Mouse (Mus musculus): Measurements from ENCODE around the gene Rabgap1l. TPM values are rescaled to one million over a fixed set of nuclear protein-coding genes. Genes with fewer than 3 reads are reported as not detected.
A peak's percentile ranks its signal among the peaks of the same experiment; 100 is the strongest.

Rabgap1l gene
- polyA plus RNA-seq, 1 experiment: 13.8 TPM

DNA sequence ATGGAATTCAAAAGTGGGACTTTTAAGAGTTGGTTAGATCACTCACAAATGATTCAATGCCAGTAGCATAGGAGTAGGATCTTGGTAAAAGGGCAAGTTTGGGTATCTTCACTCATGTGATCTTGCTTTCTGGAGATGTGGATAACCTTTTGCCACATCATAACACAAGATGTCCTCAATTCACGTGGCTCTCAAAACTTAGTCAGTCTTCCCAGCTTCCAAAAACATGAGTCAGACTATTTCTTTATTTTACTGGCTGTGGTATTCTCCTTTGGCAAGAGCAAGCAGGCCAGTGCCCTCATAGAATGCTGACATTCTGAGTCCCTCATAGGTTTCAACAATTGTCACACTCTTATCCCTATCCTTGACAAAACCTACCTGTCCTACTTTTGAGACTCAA, 242.4 kb downstream of the Rabgap1l start:
- TF ChIP-seq POLR2A (IDR thresholded peaks at IDR 0.05; ENCODE audit: low read depth, low read length): no peak
- no peak for TF ChIP-seq CTCF (IDR thresholded peaks at IDR 0.05; ENCODE audit: extremely low read depth, insufficient read depth, insufficient read length, insufficient replicate concordance)
- H3K27ac ChIP-seq (ENCODE audit: insufficient read depth, low read length): no peak overlapping the region
- H3K27me3 ChIP-seq (ENCODE audit: control insufficient read depth, insufficient read depth, low read length): no peaks in the 10 kb centered on the region
- H3K4me1 ChIP-seq (ENCODE audit: control insufficient read depth, insufficient read depth, insufficient read length): no peaks in the 10 kb centered on the region
- H3K36me3 ChIP-seq (ENCODE audit: control insufficient read depth, insufficient read depth, low read length): no peaks in the 10 kb centered on the region
- H3K4me3 ChIP-seq (ENCODE audit: extremely low read depth, insufficient read depth, insufficient read length): no peak overlapping the region
- 83% methylated on average over 1 of the region's 1 CpGs for WGBS
- no peak for DNase-seq (ENCODE audit: low read depth in 1 of 2, low spot score in 2 of 2)

GRCm38 (mm10) chr1:160547934-160548876, 244.8 kb downstream of the Rabgap1l start:
- Histone ChIP-seq H3K36me3 (ENCODE audit: control insufficient read depth, insufficient read depth, low read length) (no peaks in the 10 kb centered on the region), H3K4me1 (ENCODE audit: control insufficient read depth, insufficient read depth, insufficient read length) (no peaks in the 10 kb centered on the region), H3K4me3 (ENCODE audit: extremely low read depth, insufficient read depth, insufficient read length) (no peak overlapping the region), H3K27ac (ENCODE audit: insufficient read depth, low read length) (no peak overlapping the region), H3K27me3 (ENCODE audit: control insufficient read depth, insufficient read depth, low read length) (no peaks in the 10 kb centered on the region)
- no peak for DNase-seq (ENCODE audit: low read depth in 1 of 2, low spot score in 2 of 2)
- 85% methylated on average over 4 of the region's 4 CpGs for WGBS
- no peak for TF ChIP-seq CTCF (IDR thresholded peaks at IDR 0.05; ENCODE audit: extremely low read depth, insufficient read depth, insufficient read length, insufficient replicate concordance)
- TF ChIP-seq POLR2A (IDR thresholded peaks at IDR 0.05; ENCODE audit: low read depth, low read length): no peak

- WGBS: 93% methylated on average over 8 of the region's 8 CpGs
- Histone ChIP-seq H3K36me3 (ENCODE audit: control insufficient read depth, insufficient read depth, low read length) (no peaks in the 10 kb centered on the region), H3K4me3 (ENCODE audit: extremely low read depth, insufficient read depth, insufficient read length) (no peak overlapping the region), H3K27ac (ENCODE audit: insufficient read depth, low read length) (no peak overlapping the region), H3K4me1 (ENCODE audit: control insufficient read depth, insufficient read depth, insufficient read length) (no peaks in the 10 kb centered on the region), H3K27me3 (ENCODE audit: control insufficient read depth, insufficient read depth, low read length) (no peaks in the 10 kb centered on the region)
- DNase-seq (ENCODE audit: low read depth in 1 of 2, low spot score in 2 of 2): no peak
- TF ChIP-seq POLR2A (IDR thresholded peaks at IDR 0.05; ENCODE audit: low read depth, low read length): no peak
- no peak for TF ChIP-seq CTCF (IDR thresholded peaks at IDR 0.05; ENCODE audit: extremely low read depth, insufficient read depth, insufficient read length, insufficient replicate concordance)
Observed at GRCm38 (mm10) chr1:160535649-160536048, 257.4 kb downstream of the Rabgap1l start.

GRCm38 (mm10) chr1:160534571-160535335, 258.3 kb downstream of the Rabgap1l start:
- TF ChIP-seq POLR2A (IDR thresholded peaks at IDR 0.05; ENCODE audit: low read depth, low read length) (no peak), CTCF (IDR thresholded peaks at IDR 0.05; ENCODE audit: extremely low read depth, insufficient read depth, insufficient read length, insufficient replicate concordance) (no peak)
- Histone ChIP-seq H3K4me1 (ENCODE audit: control insufficient read depth, insufficient read depth, insufficient read length) (no peaks in the 10 kb centered on the region), H3K4me3 (ENCODE audit: extremely low read depth, insufficient read depth, insufficient read length) (no peak overlapping the region), H3K27me3 (ENCODE audit: control insufficient read depth, insufficient read depth, low read length) (no peaks in the 10 kb centered on the region), H3K36me3 (ENCODE audit: control insufficient read depth, insufficient read depth, low read length) (no peaks in the 10 kb centered on the region), H3K27ac (ENCODE audit: insufficient read depth, low read length) (no peak overlapping the region)
- WGBS: 91% methylated on average over 2 of the region's 2 CpGs
- no peak for DNase-seq (ENCODE audit: low read depth in 1 of 2, low spot score in 2 of 2)

- no peak overlapping the region for H3K4me3 ChIP-seq (ENCODE audit: extremely low read depth, insufficient read depth, insufficient read length)
- no peak for DNase-seq (ENCODE audit: low read depth in 1 of 2, low spot score in 2 of 2)
- no peak overlapping the region for H3K27ac ChIP-seq (ENCODE audit: insufficient read depth, low read length)
- TF ChIP-seq POLR2A (IDR thresholded peaks at IDR 0.05; ENCODE audit: low read depth, low read length) (no peak), CTCF (IDR thresholded peaks at IDR 0.05; ENCODE audit: extremely low read depth, insufficient read depth, insufficient read length, insufficient replicate concordance) (no peak)
- no peaks in the 10 kb centered on the region for H3K4me1 ChIP-seq (ENCODE audit: control insufficient read depth, insufficient read depth, insufficient read length)
- no peaks in the 10 kb centered on the region for H3K27me3 ChIP-seq (ENCODE audit: control insufficient read depth, insufficient read depth, low read length)
- 66% methylated on average over 6 of the region's 6 CpGs for WGBS
- no peaks in the 10 kb centered on the region for H3K36me3 ChIP-seq (ENCODE audit: control insufficient read depth, insufficient read depth, low read length)
Observed at GRCm38 (mm10) chr1:160533209-160533820, 259.7 kb downstream of the Rabgap1l start.

DNA sequence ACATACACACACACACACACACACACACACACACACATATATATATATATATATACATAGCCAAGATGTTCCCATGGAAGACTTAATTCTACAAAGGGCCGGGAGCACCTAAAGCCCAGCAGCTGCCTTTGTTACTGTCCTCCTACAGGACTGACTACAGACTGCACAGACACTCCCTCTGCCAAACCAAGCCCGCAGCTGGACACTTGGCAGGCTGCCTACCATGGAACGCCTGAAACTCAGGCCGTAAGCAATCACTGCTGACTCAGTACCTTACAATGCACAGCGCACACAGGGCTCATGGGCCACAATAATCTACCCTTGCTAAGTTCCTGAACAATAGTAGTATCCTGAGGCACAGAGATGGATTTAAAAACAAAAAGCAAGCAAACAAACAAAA, 261.6 kb downstream of the Rabgap1l start:
- Histone ChIP-seq H3K4me3 (ENCODE audit: extremely low read depth, insufficient read depth, insufficient read length) (no peak overlapping the region), H3K27ac (ENCODE audit: insufficient read depth, low read length) (no peak overlapping the region), H3K36me3 (ENCODE audit: control insufficient read depth, insufficient read depth, low read length) (no peaks in the 10 kb centered on the region), H3K4me1 (ENCODE audit: control insufficient read depth, insufficient read depth, insufficient read length) (no peaks in the 10 kb centered on the region), H3K27me3 (ENCODE audit: control insufficient read depth, insufficient read depth, low read length) (no peaks in the 10 kb centered on the region)
- peak in 1 of 2 experiments; percentile 5 for DNase-seq (ENCODE audit: low read depth in 1 of 2, low spot score in 2 of 2)
- WGBS: 83% methylated on average over 5 of the region's 5 CpGs
- TF ChIP-seq POLR2A (IDR thresholded peaks at IDR 0.05; ENCODE audit: low read depth, low read length): no peak
- no peak for TF ChIP-seq CTCF (IDR thresholded peaks at IDR 0.05; ENCODE audit: extremely low read depth, insufficient read depth, insufficient read length, insufficient replicate concordance)

Measured in spleen, adult 2 months (tissue).